Mouse (Mus musculus) urinary bladder, adult 18-20 months (tissue): ENCODE results near the gene Akap11.

Source experiments
- DNase-seq, 2 experiments: peaks; one replicate each; pipeline ENCODE4 v3.0.0; 2022; ENCODE audit warnings: low spot score in 2 of 2, mixed read lengths in 2 of 2

Gene Akap11

GRCm38 (mm10) chr14:78528461-78529425 is 7.9 kb downstream of the Akap11 start:
- no peak for DNase-seq

- no peak for DNase-seq
Measured at GRCm38 (mm10) chr14:78526907-78527306, 9.7 kb downstream of the Akap11 start.

GRCm38 (mm10) chr14:78526475-78526874 is 10.1 kb downstream of the Akap11 start:
- no peak for DNase-seq

GRCm38 (mm10) chr14:78525611-78526457 is 10.8 kb downstream of the Akap11 start:
- no peak for DNase-seq

GRCm38 (mm10) chr14:78525059-78525458 is 11.5 kb downstream of the Akap11 start:
- no peak for DNase-seq

GRCm38 (mm10) chr14:78510713-78511112 is 25.9 kb downstream of the Akap11 start:
- DNase-seq: no peak

GRCm38 (mm10) chr14:78509791-78510190 is 26.8 kb downstream of the Akap11 start:
- no peak for DNase-seq

GRCm38 (mm10) chr14:78500578-78500977 is 36.0 kb downstream of the Akap11 start:
- no peak for DNase-seq

GRCm38 (mm10) chr14:78496691-78497090 is 39.9 kb downstream of the Akap11 start:
- no peak for DNase-seq

GRCm38 (mm10) chr14:78495241-78495640 is 41.4 kb downstream of the Akap11 start:
- DNase-seq: no peak

GRCm38 (mm10) chr14:78492602-78493001 is 44.0 kb downstream of the Akap11 start:
- DNase-seq: peak in 1 of 2 experiments; percentile 3

- no peak for DNase-seq
Measured at GRCm38 (mm10) chr14:78491432-78491831, 45.2 kb downstream of the Akap11 start.

- peak in 1 of 2 experiments; percentile 8 for DNase-seq
Measured at GRCm38 (mm10) chr14:78482385-78483231, 54.0 kb downstream of the Akap11 start.

- DNase-seq: no peak
Measured at GRCm38 (mm10) chr14:78474058-78474457, 62.5 kb downstream of the Akap11 start.

- DNase-seq: no peak
Measured at GRCm38 (mm10) chr14:78470714-78471113, 65.9 kb downstream of the Akap11 start.

GRCm38 (mm10) chr14:78468991-78469390 is 67.6 kb downstream of the Akap11 start:
- no peak for DNase-seq

GRCm38 (mm10) chr14:78467994-78468393 is 68.6 kb downstream of the Akap11 start:
- no peak for DNase-seq

- DNase-seq: no peak
Measured at GRCm38 (mm10) chr14:78464353-78464752, 72.3 kb downstream of the Akap11 start.

- DNase-seq: no peak
Measured at GRCm38 (mm10) chr14:78459121-78459520, 77.5 kb downstream of the Akap11 start.

GRCm38 (mm10) chr14:78458705-78459104 is 77.9 kb downstream of the Akap11 start:
- no peak for DNase-seq

- no peak for DNase-seq
Measured at GRCm38 (mm10) chr14:78454970-78455369, 81.6 kb downstream of the Akap11 start.
